Mouse (Mus musculus): Measurements from ENCODE around the gene Slk. TPM values are rescaled to one million over a fixed set of nuclear protein-coding genes. Genes with fewer than 3 reads are reported as not detected.
"Not testable (repeated sequence)": the region's sequence is repeated elsewhere in the genome, so short reads cannot be mapped to it uniquely, and the experiment has no call there.

Gene Slk
- polyA plus RNA-seq, 1 experiment from 2014 or later, result 13.8 TPM

GRCm38 (mm10) chr19:47560544-47561161 is 18.8 kb upstream of the Slk start:
- no peak overlapping the region for H3K27ac ChIP-seq (ENCODE audit: low read depth, low read length)
- no peaks in the 10 kb centered on the region for H3K27me3 ChIP-seq (ENCODE audit: control insufficient read depth, insufficient read depth, low read length)
- no peaks in the 10 kb centered on the region for H3K36me3 ChIP-seq (ENCODE audit: control insufficient read depth, insufficient read depth, low read length)
- DNase-seq (ENCODE audit: low spot score), result no peak
- ATAC-seq (replicated peaks; ENCODE audit: low FRiP score), result no peak
- H3K9ac ChIP-seq (ENCODE audit: low read length), result no peak overlapping the region
- no peak overlapping the region for H3K4me3 ChIP-seq (ENCODE audit: low read depth, low read length)
- H3K9me3 ChIP-seq (ENCODE audit: control insufficient read depth, low read length), result no peaks in the 10 kb centered on the region
- H3K4me1 ChIP-seq (replicated peaks; ENCODE audit: control insufficient read depth, insufficient read depth, low read length), result peaks cover 6% of the 10 kb centered on the region; the same call in 1 of the 2 replicates
- 85% methylated on average over 12 of the region's 12 CpGs for WGBS
- H3K4me2 ChIP-seq (ENCODE audit: low read depth, low read length, severe bottlenecking), result no peak overlapping the region

GRCm38 (mm10) chr19:47561996-47562441 is 17.5 kb upstream of the Slk start:
- no peak overlapping the region for H3K4me3 ChIP-seq (ENCODE audit: low read depth, low read length)
- no peak overlapping the region for H3K4me2 ChIP-seq (ENCODE audit: low read depth, low read length, severe bottlenecking)
- ATAC-seq (replicated peaks; ENCODE audit: low FRiP score), result no peak
- no peaks in the 10 kb centered on the region for H3K9me3 ChIP-seq (ENCODE audit: control insufficient read depth, low read length)
- no peaks in the 10 kb centered on the region for H3K36me3 ChIP-seq (ENCODE audit: control insufficient read depth, insufficient read depth, low read length)
- no peak overlapping the region for H3K27ac ChIP-seq (ENCODE audit: low read depth, low read length)
- 79% methylated on average over 5 of the region's 5 CpGs for WGBS
- H3K27me3 ChIP-seq (ENCODE audit: control insufficient read depth, insufficient read depth, low read length), result no peaks in the 10 kb centered on the region
- no peak for DNase-seq (ENCODE audit: low spot score)
- H3K4me1 ChIP-seq (replicated peaks; ENCODE audit: control insufficient read depth, insufficient read depth, low read length), result peaks cover 6% of the 10 kb centered on the region; the same call in 1 of the 2 replicates
- no peak overlapping the region for H3K9ac ChIP-seq (ENCODE audit: low read length)

GRCm38 (mm10) chr19:47563715-47564114 is 15.8 kb upstream of the Slk start:
- no peak for ATAC-seq (replicated peaks; ENCODE audit: low FRiP score)
- 85% methylated on average over 13 of the region's 13 CpGs for WGBS
- H3K27me3 ChIP-seq (ENCODE audit: control insufficient read depth, insufficient read depth, low read length), result no peaks in the 10 kb centered on the region

GRCm38 (mm10) chr19:47565031-47565654 is 14.3 kb upstream of the Slk start:
- Histone ChIP-seq H3K4me3 (ENCODE audit: low read depth, low read length) (no peak overlapping the region), H3K4me1 (replicated peaks; ENCODE audit: control insufficient read depth, insufficient read depth, low read length) (peaks cover 6% of the 10 kb centered on the region; the same call in 1 of the 2 replicates), H3K9me3 (ENCODE audit: control insufficient read depth, low read length) (no peaks in the 10 kb centered on the region), H3K27me3 (ENCODE audit: control insufficient read depth, insufficient read depth, low read length) (no peaks in the 10 kb centered on the region), H3K4me2 (ENCODE audit: low read depth, low read length, severe bottlenecking) (no peak overlapping the region), H3K36me3 (ENCODE audit: control insufficient read depth, insufficient read depth, low read length) (no peaks in the 10 kb centered on the region), H3K27ac (ENCODE audit: low read depth, low read length) (no peak overlapping the region), H3K9ac (ENCODE audit: low read length) (no peak overlapping the region)
- ATAC-seq (replicated peaks; ENCODE audit: low FRiP score) (no peak), DNase-seq (ENCODE audit: low spot score) (no peak)
- 23% methylated on average over 17 of the region's 17 CpGs for WGBS

More at GRCm38 (mm10) chr19:47563715-47564114, 15.8 kb upstream of the Slk start:
- H3K36me3 ChIP-seq (ENCODE audit: control insufficient read depth, insufficient read depth, low read length), result no peaks in the 10 kb centered on the region
- H3K4me1 ChIP-seq (replicated peaks; ENCODE audit: control insufficient read depth, insufficient read depth, low read length), result peaks cover 6% of the 10 kb centered on the region; the same call in 1 of the 2 replicates
- H3K4me3 ChIP-seq (ENCODE audit: low read depth, low read length), result no peak overlapping the region
- no peak overlapping the region for H3K9ac ChIP-seq (ENCODE audit: low read length)
- DNase-seq (ENCODE audit: low spot score), result no peak
- H3K4me2 ChIP-seq (ENCODE audit: low read depth, low read length, severe bottlenecking), result no peak overlapping the region
- H3K9me3 ChIP-seq (ENCODE audit: control insufficient read depth, low read length), result no peaks in the 10 kb centered on the region
- no peak overlapping the region for H3K27ac ChIP-seq (ENCODE audit: low read depth, low read length)

- H3K4me3 ChIP-seq (ENCODE audit: low read depth, low read length), result no peak overlapping the region
- ATAC-seq (replicated peaks; ENCODE audit: low FRiP score) (no peak), DNase-seq (ENCODE audit: low spot score) (no peak)
- H3K4me2 ChIP-seq (ENCODE audit: low read depth, low read length, severe bottlenecking), result no peak overlapping the region
- no peaks in the 10 kb centered on the region for H3K27me3 ChIP-seq (ENCODE audit: control insufficient read depth, insufficient read depth, low read length)
- WGBS, result 88% methylated on average over 8 of the region's 8 CpGs
- H3K27ac ChIP-seq (ENCODE audit: low read depth, low read length), result no peak overlapping the region
- peaks cover 6% of the 10 kb centered on the region; the same call in 1 of the 2 replicates for H3K4me1 ChIP-seq (replicated peaks; ENCODE audit: control insufficient read depth, insufficient read depth, low read length)
- H3K9me3 ChIP-seq (ENCODE audit: control insufficient read depth, low read length), result no peaks in the 10 kb centered on the region
- no peaks in the 10 kb centered on the region for H3K36me3 ChIP-seq (ENCODE audit: control insufficient read depth, insufficient read depth, low read length)
- H3K9ac ChIP-seq (ENCODE audit: low read length), result no peak overlapping the region
Measured at GRCm38 (mm10) chr19:47565994-47566393, 13.5 kb upstream of the Slk start.

- Histone ChIP-seq H3K9ac (ENCODE audit: low read length) (no peak overlapping the region), H3K27me3 (ENCODE audit: control insufficient read depth, insufficient read depth, low read length) (no peaks in the 10 kb centered on the region), H3K4me1 (replicated peaks; ENCODE audit: control insufficient read depth, insufficient read depth, low read length) (peaks cover 4% of the 10 kb centered on the region; the same call in 1 of the 2 replicates), H3K27ac (ENCODE audit: low read depth, low read length) (no peak overlapping the region), H3K4me3 (ENCODE audit: low read depth, low read length) (no peak overlapping the region), H3K9me3 (ENCODE audit: control insufficient read depth, low read length) (no peaks in the 10 kb centered on the region), H3K4me2 (ENCODE audit: low read depth, low read length, severe bottlenecking) (no peak overlapping the region), H3K36me3 (ENCODE audit: control insufficient read depth, insufficient read depth, low read length) (no peaks in the 10 kb centered on the region)
- WGBS, result 91% methylated on average over 5 of the region's 5 CpGs
- DNase-seq (ENCODE audit: low spot score) (no peak), ATAC-seq (replicated peaks; ENCODE audit: low FRiP score) (no peak)
Measured at GRCm38 (mm10) chr19:47570042-47570441, 9.4 kb upstream of the Slk start.

GRCm38 (mm10) chr19:47571981-47572380 is 7.5 kb upstream of the Slk start:
- not testable (repeated sequence) for H3K27ac ChIP-seq (ENCODE audit: low read depth, low read length); H3K27me3 ChIP-seq (ENCODE audit: control insufficient read depth, insufficient read depth, low read length); H3K36me3 ChIP-seq (ENCODE audit: control insufficient read depth, insufficient read depth, low read length); H3K4me2 ChIP-seq (ENCODE audit: low read depth, low read length, severe bottlenecking); ATAC-seq (replicated peaks; ENCODE audit: low FRiP score); H3K4me1 ChIP-seq (replicated peaks; ENCODE audit: control insufficient read depth, insufficient read depth, low read length); H3K9ac ChIP-seq (ENCODE audit: low read length); DNase-seq (ENCODE audit: low spot score); H3K9me3 ChIP-seq (ENCODE audit: control insufficient read depth, low read length); H3K4me3 ChIP-seq (ENCODE audit: low read depth, low read length)
- 78% methylated on average over 4 of the region's 4 CpGs for WGBS

GRCm38 (mm10) chr19:47573718-47574117 is 5.8 kb upstream of the Slk start:
- no peaks in the 10 kb centered on the region; the same call in 1 of the 2 replicates for H3K4me1 ChIP-seq (replicated peaks; ENCODE audit: control insufficient read depth, insufficient read depth, low read length)
- WGBS, result 91% methylated on average over 3 of the region's 3 CpGs
- H3K4me2 ChIP-seq (ENCODE audit: low read depth, low read length, severe bottlenecking), result no peak overlapping the region
- DNase-seq (ENCODE audit: low spot score) (no peak), ATAC-seq (replicated peaks; ENCODE audit: low FRiP score) (no peak)
- H3K36me3 ChIP-seq (ENCODE audit: control insufficient read depth, insufficient read depth, low read length), result no peaks in the 10 kb centered on the region
- H3K27ac ChIP-seq (ENCODE audit: low read depth, low read length), result no peak overlapping the region
- no peak overlapping the region for H3K4me3 ChIP-seq (ENCODE audit: low read depth, low read length)
- no peaks in the 10 kb centered on the region for H3K9me3 ChIP-seq (ENCODE audit: control insufficient read depth, low read length)
- no peak overlapping the region for H3K9ac ChIP-seq (ENCODE audit: low read length)
- no peaks in the 10 kb centered on the region for H3K27me3 ChIP-seq (ENCODE audit: control insufficient read depth, insufficient read depth, low read length)

Measured in forebrain, embryonic 11.5 days (tissue).